Mouse (Mus musculus): ENCODE data around the gene Crim1.

DNA sequence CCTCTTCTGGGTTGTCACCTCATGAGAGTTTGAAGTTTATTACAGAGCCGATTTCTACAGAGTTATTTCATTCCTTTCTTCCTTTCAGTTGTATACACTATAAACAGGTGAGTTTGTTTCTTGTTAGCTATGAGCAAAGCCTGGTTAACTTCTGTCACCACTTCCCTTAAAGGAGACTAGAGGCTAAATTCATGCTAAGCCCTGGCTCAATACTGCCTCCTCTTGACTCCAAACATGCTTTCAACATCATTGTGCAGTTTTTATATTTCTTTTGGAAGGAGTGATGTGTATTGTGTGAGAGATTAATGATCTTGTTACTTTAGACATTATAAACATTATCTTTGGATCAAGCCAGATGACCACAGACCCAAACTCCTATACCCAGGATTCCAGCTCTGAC, 170.4 kb downstream of the Crim1 start:
- no peak for TF ChIP-seq GATA1 (IDR thresholded peaks at IDR 0.05; ENCODE audit: low read length)
- no peak for TF ChIP-seq TAL1 (IDR thresholded peaks at IDR 0.05; ENCODE audit: low read length)

Data from erythroblast, embryonic 14.5 days (primary cell).